Mouse (Mus musculus) brain, embryonic 14.5 days (tissue): Measurements from ENCODE around the gene Dld.

Experiments
- CTCF ChIP-seq: fragments of 200-500 bp; IDR thresholded peaks from 2 replicates; pipeline ENCODE4 v1.5.1; 2012; ENCODE audit warnings: inconsistent platforms, mild to moderate bottlenecking, moderate library complexity, borderline replicate concordance; ENCODE audit not compliant: insufficient read depth, insufficient read length; ENCODE audit errors: extremely low read depth
- POLR2A ChIP-seq: fragments of 200-500 bp; IDR thresholded peaks from 2 replicates; pipeline ENCODE4 v1.6.1; 2012; ENCODE audit warnings: mild to moderate bottlenecking, inconsistent platforms, borderline replicate concordance; ENCODE audit not compliant: poor library complexity, insufficient read depth, insufficient read length, severe bottlenecking; ENCODE audit errors: extremely low read depth

GRCm38 (mm10) chr12:31369656-31370055, 18.4 kb upstream of the Dld start:
- no peak for TF ChIP-seq POLR2A
- no peak for TF ChIP-seq CTCF
